Mouse (Mus musculus) megakaryocyte, adult 5-6 weeks (primary cell): ENCODE data around the gene Mapk8ip1. TPM values are rescaled to one million over a fixed set of nuclear protein-coding genes. Genes with fewer than 3 reads are reported as not detected.

ENCODE experiments used
- ATAC-seq: 2 replicates; pipeline ENCODE4 v1.8.0; 2016; ENCODE audit warnings: mild to moderate bottlenecking, inconsistent platforms; ENCODE audit not compliant: poor library complexity, severe bottlenecking
- total RNA-seq, 2 experiments: library from RNA; stranded (forward) in 1 of 2; stranded (reverse) in 1 of 2; fragments of 153-499, 151-499 nt in 1 of 2; fragments of 221-1000, 200-1000 nt in 1 of 2; gene quantifications; 2 replicates each; pipeline versions ENCODE4 v1.2.3 to v1.2.4; 2015 to 2017

Mapk8ip1 gene
- total RNA-seq, 2 experiments from 2014 or later, result 0.04 TPM; not detected in 1

- no peak for ATAC-seq
Observed at GRCm38 (mm10) chr2:92349589-92350425, 51.3 kb downstream of the Mapk8ip1 start.

GRCm38 (mm10) chr2:92347191-92347590 is 53.9 kb downstream of the Mapk8ip1 start:
- no peak for ATAC-seq

- ATAC-seq, result no peak
Observed at GRCm38 (mm10) chr2:92342418-92342817, 58.6 kb downstream of the Mapk8ip1 start.

Other genes starting within 250 kb of the Mapk8ip1 start
- gene Pex16, start 26.6 kb downstream of the Mapk8ip1 start, total RNA-seq (2015), result 13.8 and 18.1 TPM in 2 replicates
- 7.4 and 17.4 TPM in 2 replicates for gene Pex16, start 26.6 kb downstream of the Mapk8ip1 start, total RNA-seq (2017)
- not detected in 2 replicates for gene Large2, start 26.4 kb downstream of the Mapk8ip1 start, total RNA-seq (2015)
- gene Large2, start 26.4 kb downstream of the Mapk8ip1 start, total RNA-seq (2017), result not detected in 2 replicates
- gene 1700029I15Rik, start 18.7 kb downstream of the Mapk8ip1 start, total RNA-seq (2015), result 2.6 and 3.5 TPM in 2 replicates
- 1.5 and 3.1 TPM in 2 replicates for gene 1700029I15Rik, start 18.7 kb downstream of the Mapk8ip1 start, total RNA-seq (2017)
- 3.5 and 4.1 TPM in 2 replicates for gene Cry2, start 32.8 kb upstream of the Mapk8ip1 start, total RNA-seq (2015)
- gene Cry2, start 32.8 kb upstream of the Mapk8ip1 start, total RNA-seq (2017), result 3.2 and 4.3 TPM in 2 replicates
- gene Slc35c1, start 59.3 kb upstream of the Mapk8ip1 start, total RNA-seq (2015), result 82.5 and 84.8 TPM in 2 replicates
- 28.7 and 42.0 TPM in 2 replicates for gene Slc35c1, start 59.3 kb upstream of the Mapk8ip1 start, total RNA-seq (2017)
- 0.91 and 1.3 TPM in 2 replicates for gene Chst1, start 198.4 kb upstream of the Mapk8ip1 start, total RNA-seq (2015)
- 1.0 and 1.1 TPM in 2 replicates for gene Chst1, start 198.4 kb upstream of the Mapk8ip1 start, total RNA-seq (2017)